Mouse (Mus musculus) heart, postnatal 0 days (tissue): ENCODE measurements around the gene Tmem132d. TPM values are rescaled to one million over a fixed set of nuclear protein-coding genes. Genes with fewer than 3 reads are reported as not detected.

Experiments
- ATAC-seq: fragments of 200-750 bp; cut with Nextera tagmentation; 2 replicates; pipeline ENCODE4 v1.8.0; 2017; ENCODE audit warnings: low read depth, moderate number of reproducible peaks, moderate library complexity; ENCODE audit not compliant: insufficient read depth
- DNase-seq: peaks from one replicate; pipeline ENCODE4 v3.0.0-alpha.2; 2016; ENCODE audit warnings: low spot score
- H3K27ac ChIP-seq: fragments of 300-500 bp; sonication (generic); 2 replicates; pipeline ENCODE4 v1.5.1; 2014; ENCODE audit warnings: low read depth, mild to moderate bottlenecking
- H3K27me3 ChIP-seq: fragments of 300-500 bp; sonication (generic); 2 replicates; pipeline ENCODE4 v1.6.1; 2014; ENCODE audit warnings: low read length, mixed read lengths; ENCODE audit not compliant: control insufficient read depth, insufficient read depth
- H3K36me3 ChIP-seq: fragments of 300-500 bp; sonication (generic); replicated peaks from 2 replicates; pipeline ENCODE4 v1.6.1; 2014; ENCODE audit warnings: low read length, mixed read lengths; ENCODE audit not compliant: control insufficient read depth, insufficient read depth
- H3K4me1 ChIP-seq: fragments of 300-500 bp; sonication (generic); 2 replicates; pipeline ENCODE4 v1.6.1; 2014; ENCODE audit warnings: antibody characterized with exemption; ENCODE audit not compliant: control insufficient read depth, insufficient read depth
- H3K4me2 ChIP-seq: fragments of 300-500 bp; sonication (generic); 2 replicates; pipeline ENCODE4 v1.6.1; 2014; ENCODE audit warnings: low read depth, mild to moderate bottlenecking, low read length, moderate library complexity
- H3K4me3 ChIP-seq: fragments of 300-500 bp; sonication (generic); 2 replicates; pipeline ENCODE4 v1.5.1; 2014; ENCODE audit warnings: low read depth, low read length
- H3K9ac ChIP-seq: fragments of 300-500 bp; sonication (generic); replicated peaks from 2 replicates; pipeline ENCODE4 v1.6.1; 2014; ENCODE audit warnings: low read depth, low read length, mixed read lengths
- H3K9me3 ChIP-seq: fragments of 300-500 bp; sonication (generic); replicated peaks from 2 replicates; pipeline ENCODE4 v1.6.1; 2016; ENCODE audit warnings: low read length; ENCODE audit not compliant: control insufficient read depth
- CTCF ChIP-seq: IDR thresholded peaks from 2 replicates; pipeline ENCODE4 v1.5.1; 2016; ENCODE audit warnings: antibody characterized with exemption, control low read depth, low read depth
- EP300 ChIP-seq: IDR thresholded peaks from 2 replicates; pipeline ENCODE4 v1.6.1; 2016; ENCODE audit warnings: antibody characterized with exemption, low read depth
- WGBS: fragments of 180-500 bp; shearing (Covaris S2); extraction: QIAGEN DNeasy Blood & Tissue Kit; methylation state at CpG from one replicate; pipeline ENCODE4 v1.1.7; 2014; 5-methylcytosine and 5-hydroxymethylcytosine counted together
- polyA plus RNA-seq: library from polyadenylated mRNA; unstranded; fragments of >200 nt; fragmentation: Nextera tagmentation; extraction: Ambion mirVana; gene quantifications from 2 replicates; pipeline ENCODE4 v1.2.1, GENCODE M21; 2015
- total RNA-seq: library from RNA; depleted of rRNA; stranded (reverse); fragments of >200 nt; gene quantifications from 2 replicates; pipeline ENCODE4 v1.2.3, GENCODE M21; 2014; ENCODE audit warnings: low replicate concordance

Tmem132d gene
- total and polyA plus RNA-seq, 2 experiments from 2014 or later, result 0.04 TPM; not detected in 1

DNA sequence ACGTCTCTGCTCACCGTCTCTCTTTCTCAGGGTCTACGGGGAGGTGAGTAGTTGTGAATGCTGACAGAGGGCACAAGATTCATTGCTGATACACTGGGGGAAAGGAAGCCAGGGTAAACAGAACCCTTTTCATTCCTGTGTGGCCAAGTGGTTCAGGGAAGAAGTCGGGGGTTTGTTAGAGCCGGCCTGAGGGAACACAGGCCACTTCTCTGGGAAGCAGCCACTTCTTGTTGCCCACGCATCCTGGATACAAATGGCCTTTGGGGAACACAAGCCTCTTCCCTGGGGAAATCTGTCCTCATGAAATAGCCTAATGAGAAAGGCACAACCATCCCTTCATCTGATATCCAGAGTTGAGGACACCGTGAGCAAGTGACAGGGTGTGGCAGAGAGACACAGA lies 96.0 kb downstream of the Tmem132d start:
- H3K27ac ChIP-seq, result no peak overlapping the region
- H3K27me3 ChIP-seq, result no peaks in the 10 kb centered on the region
- TF ChIP-seq EP300 (no peak), CTCF (no peak)
- H3K4me3 ChIP-seq, result no peak overlapping the region
- WGBS, result 69% methylated on average over 7 of the region's 7 CpGs
- DNase-seq (no peak), ATAC-seq (no peak)
- no peak overlapping the region for H3K9ac ChIP-seq
- no peak overlapping the region for H3K4me2 ChIP-seq
- peaks cover 12% of the 10 kb centered on the region; the same call in 1 of the 2 replicates for H3K9me3 ChIP-seq
- H3K4me1 ChIP-seq, result no peaks in the 10 kb centered on the region
- no peaks in the 10 kb centered on the region for H3K36me3 ChIP-seq

DNA sequence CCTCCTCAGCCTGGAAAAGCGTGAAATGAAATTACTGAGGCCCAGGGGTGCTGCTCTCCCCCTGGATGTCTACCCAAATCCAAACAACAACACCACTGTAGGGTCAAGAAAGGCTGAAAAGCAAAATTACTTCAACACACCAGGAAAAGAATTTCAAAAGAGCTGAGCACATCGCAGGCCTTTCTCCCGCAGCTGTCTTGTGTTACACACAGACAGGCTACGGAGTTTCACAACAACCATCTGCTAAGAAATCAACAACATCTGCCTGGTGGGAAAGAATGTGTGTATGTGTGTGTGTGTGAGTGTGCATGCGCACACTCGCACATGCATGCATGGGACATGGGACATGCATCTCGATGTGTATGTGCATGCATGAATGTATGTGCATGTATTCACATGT lies 100.1 kb downstream of the Tmem132d start:
- DNase-seq, result no peak
- Histone ChIP-seq H3K4me3 (no peak overlapping the region), H3K9me3 (peaks cover 8% of the 10 kb centered on the region; the same call in 1 of the 2 replicates), H3K9ac (no peak overlapping the region), H3K4me1 (no peaks in the 10 kb centered on the region), H3K36me3 (no peaks in the 10 kb centered on the region), H3K4me2 (no peak overlapping the region), H3K27me3 (no peaks in the 10 kb centered on the region), H3K27ac (no peak overlapping the region)
- ATAC-seq, result no peak
- 72% methylated on average over 7 of the region's 7 CpGs for WGBS
- TF ChIP-seq CTCF, result no peak
- TF ChIP-seq EP300, result no peak

DNA sequence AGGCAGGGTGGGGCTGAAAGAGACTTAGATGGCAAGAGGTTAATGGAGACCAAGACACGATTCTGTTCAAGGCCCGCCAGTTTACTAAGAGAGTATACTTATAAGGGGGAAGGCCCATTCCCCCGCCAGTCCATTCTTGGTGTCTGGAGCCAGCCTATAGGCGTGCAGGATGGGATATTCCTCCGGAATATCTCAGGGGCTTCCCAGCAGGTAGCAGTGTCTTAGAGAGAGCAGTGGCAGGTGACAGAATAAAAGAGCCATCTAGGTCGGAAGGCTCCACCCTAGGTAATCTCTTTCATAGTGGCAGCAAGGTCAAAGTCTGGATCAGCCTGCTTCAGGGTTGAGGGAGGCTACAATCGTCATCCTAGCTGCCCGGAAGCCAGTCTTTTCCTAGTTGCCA lies 102.5 kb downstream of the Tmem132d start:
- ATAC-seq (no peak), DNase-seq (no peak)
- H3K9ac ChIP-seq, result no peak overlapping the region
- no peak overlapping the region for H3K4me2 ChIP-seq
- no peak for TF ChIP-seq EP300
- no peak for TF ChIP-seq CTCF
- H3K4me1 ChIP-seq, result no peaks in the 10 kb centered on the region
- H3K36me3 ChIP-seq, result no peaks in the 10 kb centered on the region
- H3K9me3 ChIP-seq, result peaks cover 8% of the 10 kb centered on the region; the same call in 1 of the 2 replicates
- no peaks in the 10 kb centered on the region for H3K27me3 ChIP-seq
- no peak overlapping the region for H3K4me3 ChIP-seq
- no peak overlapping the region for H3K27ac ChIP-seq
- WGBS, result 66% methylated on average over 8 of the region's 8 CpGs

DNA sequence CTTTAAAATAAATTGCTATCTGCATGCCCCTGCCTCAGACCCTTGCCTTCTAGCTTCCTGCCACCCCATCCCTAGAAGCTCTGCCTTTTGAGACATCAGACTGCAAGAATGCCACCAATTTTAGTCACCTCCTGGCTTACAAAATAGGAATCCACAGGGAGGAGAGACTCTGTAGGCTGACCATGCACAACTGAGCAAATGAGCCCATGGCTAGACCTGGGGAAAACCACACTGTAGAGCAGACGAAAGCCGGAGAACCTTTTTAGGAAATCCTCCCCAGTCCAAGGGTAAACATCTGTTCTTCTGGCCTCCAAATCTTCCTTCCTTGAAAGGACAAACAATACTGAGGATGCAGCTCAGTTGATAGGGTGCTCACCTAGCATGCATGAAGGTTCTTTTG lies 130.5 kb downstream of the Tmem132d start:
- H3K36me3 ChIP-seq, result no peaks in the 10 kb centered on the region
- H3K27ac ChIP-seq, result no peak overlapping the region
- ATAC-seq (no peak), DNase-seq (no peak)
- H3K4me3 ChIP-seq, result no peak overlapping the region
- WGBS, result 75% methylated on average over 2 of the region's 2 CpGs
- H3K9ac ChIP-seq, result no peak overlapping the region
- no peak for TF ChIP-seq EP300
- no peak for TF ChIP-seq CTCF
- no peaks in the 10 kb centered on the region for H3K27me3 ChIP-seq
- H3K4me1 ChIP-seq, result no peaks in the 10 kb centered on the region
- no peak overlapping the region for H3K4me2 ChIP-seq
- 0 out of 2 replicates have a peak, but pooled peaks cover 4% of the 10 kb centered on the region for H3K9me3 ChIP-seq

DNA sequence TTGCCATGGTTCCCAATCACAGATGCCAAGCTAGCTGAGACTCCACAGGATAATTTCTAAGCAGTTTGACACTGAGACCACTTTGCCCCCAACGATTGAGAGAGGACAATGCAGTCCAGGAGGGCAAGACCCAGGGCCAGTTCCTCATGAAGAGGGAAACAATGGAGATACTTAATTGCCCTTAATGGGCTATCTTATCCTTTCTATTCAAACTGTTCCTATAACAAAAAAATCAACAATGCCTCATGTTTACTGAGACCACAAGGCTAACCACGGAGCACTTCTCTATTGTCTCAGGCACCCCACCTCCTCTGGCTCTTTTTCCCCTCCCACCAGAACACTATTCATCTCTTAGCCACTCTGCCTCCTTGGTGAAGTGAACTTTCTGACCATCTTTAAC lies 141.7 kb downstream of the Tmem132d start:
- 55% methylated on average over 2 of the region's 2 CpGs for WGBS
- DNase-seq (no peak), ATAC-seq (no peak)
- Histone ChIP-seq H3K27me3 (no peaks in the 10 kb centered on the region), H3K4me2 (no peak overlapping the region), H3K4me1 (no peaks in the 10 kb centered on the region), H3K9ac (no peak overlapping the region), H3K9me3 (no peaks in the 10 kb centered on the region; the same call in 1 of the 2 replicates), H3K27ac (no peak overlapping the region), H3K4me3 (no peak overlapping the region), H3K36me3 (no peaks in the 10 kb centered on the region)
- TF ChIP-seq EP300, result no peak
- no peak for TF ChIP-seq CTCF

DNA sequence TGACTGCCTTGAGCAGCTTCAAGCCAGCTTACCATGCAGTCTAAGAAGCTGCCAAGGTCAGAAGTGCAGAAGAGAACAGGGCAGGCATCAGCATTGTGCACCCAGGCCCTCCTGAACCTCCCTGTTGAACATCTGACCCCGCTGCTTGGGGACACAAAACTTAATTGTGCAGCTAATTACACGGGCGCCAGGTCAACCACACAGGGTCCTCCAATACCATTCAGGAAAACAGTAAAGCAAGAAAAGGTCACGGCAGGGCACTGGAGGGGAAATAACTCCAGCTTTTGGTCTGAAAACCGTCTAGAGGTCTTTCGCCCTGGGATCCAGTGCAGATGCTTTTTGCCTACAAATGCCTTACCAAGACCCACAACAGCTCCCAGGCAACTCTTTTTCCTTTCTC lies 159.6 kb downstream of the Tmem132d start:
- Histone ChIP-seq H3K9me3 (0 out of 2 replicates have a peak, but pooled peaks cover 4% of the 10 kb centered on the region), H3K4me1 (no peaks in the 10 kb centered on the region), H3K27ac (no peak overlapping the region), H3K27me3 (no peaks in the 10 kb centered on the region), H3K4me2 (no peak overlapping the region), H3K9ac (no peak overlapping the region), H3K4me3 (no peak overlapping the region), H3K36me3 (no peaks in the 10 kb centered on the region)
- no peak for ATAC-seq
- WGBS, result 67% methylated on average over 6 of the region's 6 CpGs
- no peak for DNase-seq
- TF ChIP-seq EP300, result no peak
- no peak for TF ChIP-seq CTCF
